Mouse (Mus musculus) 3134 (cell line): Measurements from ENCODE around the gene Bmp6.

Source experiments
- DNase-seq: peaks from one replicate; pipeline ENCODE4 v3.0.0-alpha.2; 2011; ENCODE audit warnings: low spot score; ENCODE audit not compliant: insufficient read length; ENCODE audit errors: extremely low read depth

Bmp6 gene

DNA sequence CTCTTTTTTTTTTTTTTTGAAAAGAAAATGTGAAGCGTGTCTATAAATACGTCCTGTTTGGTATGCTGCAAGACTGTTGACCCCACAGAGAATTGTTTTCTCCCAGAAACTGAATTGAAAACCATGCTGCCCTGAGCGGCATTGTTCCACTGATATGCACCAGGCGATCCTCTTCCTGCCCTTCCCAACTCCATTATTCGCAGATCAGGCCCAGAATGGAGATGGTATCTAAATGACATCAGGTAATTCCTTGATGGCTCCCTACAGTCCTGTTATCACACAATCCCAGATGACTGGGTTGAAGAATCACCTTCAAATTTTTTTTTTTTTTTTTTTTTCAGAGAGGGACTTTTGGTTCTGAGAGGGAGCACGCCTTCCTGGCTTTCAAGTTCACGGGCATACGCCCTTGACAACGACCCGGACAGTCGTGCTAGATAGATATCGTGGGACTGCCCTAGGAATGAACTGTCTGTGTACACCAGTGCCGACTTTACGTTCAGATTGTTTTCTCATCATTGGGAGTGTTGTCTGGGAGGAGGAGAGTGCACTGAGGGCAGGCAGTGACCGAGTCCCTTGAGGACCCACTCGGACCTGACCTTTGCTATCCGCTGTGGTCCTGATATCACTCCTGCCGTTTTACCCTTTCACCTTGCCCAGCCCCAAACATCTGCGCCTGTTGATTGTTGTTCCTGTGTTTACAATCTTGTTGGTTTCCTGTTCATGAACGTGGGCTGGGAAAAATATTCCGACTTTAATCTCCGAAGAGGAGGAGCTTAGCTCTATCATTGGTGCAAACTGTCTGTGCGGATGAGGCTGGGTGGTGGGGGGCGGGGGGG, 8.7 kb downstream of the Bmp6 start:
- no peak for DNase-seq

DNA sequence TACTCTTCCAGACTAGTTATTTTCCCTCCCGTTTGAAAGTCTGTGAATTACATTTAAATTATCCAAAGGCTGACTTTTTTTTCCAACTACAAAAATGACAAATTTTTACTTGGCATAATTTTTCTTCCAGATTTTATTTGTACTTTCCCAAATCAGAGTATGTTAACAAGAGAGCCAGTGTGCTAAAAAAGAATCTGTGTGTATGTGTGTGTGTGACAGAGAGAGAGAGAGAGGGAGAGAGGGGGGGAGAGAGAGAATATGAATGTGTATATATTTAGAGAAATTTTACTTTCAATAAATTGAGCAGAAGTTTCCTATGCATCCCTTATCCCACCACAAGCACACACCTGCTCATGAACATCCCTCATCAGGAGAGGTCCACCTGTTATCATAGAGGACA, 9.4 kb downstream of the Bmp6 start:
- no peak for DNase-seq

DNA sequence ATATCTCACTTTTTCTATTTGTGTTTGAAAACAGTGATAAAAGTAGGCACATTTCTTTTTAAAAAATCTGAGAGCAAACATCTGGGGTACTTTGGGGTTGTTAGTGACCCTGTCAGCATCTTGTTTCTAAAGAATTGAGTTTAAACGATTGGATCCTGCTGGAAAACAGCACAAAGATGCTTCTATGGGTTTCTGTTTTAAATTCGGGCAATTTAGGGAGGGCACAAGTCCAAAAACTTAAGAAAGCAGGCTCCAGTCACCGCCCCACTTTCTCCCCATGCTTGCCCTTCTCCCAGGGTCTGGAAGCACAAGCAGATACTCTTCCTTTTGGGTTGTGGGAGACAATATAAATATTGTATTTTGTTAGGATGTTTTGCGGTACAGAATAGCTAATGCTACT, 14.1 kb downstream of the Bmp6 start:
- no peak for DNase-seq

DNA sequence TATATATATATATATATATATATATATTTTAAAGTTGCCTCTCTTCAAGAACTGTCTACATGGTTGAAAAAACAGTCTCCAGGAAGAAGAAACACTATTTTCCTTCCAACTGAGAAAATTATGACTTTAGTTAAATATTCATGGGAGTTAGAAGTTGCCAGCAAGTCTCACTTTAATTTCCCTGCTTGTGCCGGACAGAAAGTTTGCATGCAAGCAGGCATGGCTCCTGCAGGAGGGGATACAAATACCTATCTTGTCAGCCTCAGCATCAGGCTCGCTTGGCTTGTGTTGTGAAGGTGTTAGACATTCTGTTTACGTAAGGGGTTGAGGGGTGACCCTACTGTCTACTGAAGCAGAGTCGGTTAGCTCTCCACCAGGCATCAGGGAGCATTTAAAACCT, 17.8 kb downstream of the Bmp6 start:
- no peak for DNase-seq

DNA sequence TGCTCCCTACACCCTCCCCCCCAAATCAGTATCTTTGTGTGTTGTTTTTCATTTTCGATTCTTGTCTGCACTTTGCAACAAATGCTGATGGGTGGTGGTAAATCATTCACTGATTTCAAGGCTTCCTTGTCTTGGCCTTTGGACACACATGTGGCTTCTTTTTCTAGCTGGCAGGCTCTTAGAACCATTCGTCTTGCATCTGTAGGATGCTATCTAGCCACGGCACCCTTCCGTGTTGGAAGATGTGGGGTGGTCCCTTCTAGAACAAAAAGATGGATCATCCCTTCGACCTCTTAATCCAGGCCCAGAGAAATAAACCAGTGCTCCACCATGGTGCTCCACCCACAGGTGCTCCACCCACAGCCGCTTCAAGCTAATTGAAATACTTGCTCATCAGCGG, 19.0 kb downstream of the Bmp6 start:
- DNase-seq, result no peak

DNA sequence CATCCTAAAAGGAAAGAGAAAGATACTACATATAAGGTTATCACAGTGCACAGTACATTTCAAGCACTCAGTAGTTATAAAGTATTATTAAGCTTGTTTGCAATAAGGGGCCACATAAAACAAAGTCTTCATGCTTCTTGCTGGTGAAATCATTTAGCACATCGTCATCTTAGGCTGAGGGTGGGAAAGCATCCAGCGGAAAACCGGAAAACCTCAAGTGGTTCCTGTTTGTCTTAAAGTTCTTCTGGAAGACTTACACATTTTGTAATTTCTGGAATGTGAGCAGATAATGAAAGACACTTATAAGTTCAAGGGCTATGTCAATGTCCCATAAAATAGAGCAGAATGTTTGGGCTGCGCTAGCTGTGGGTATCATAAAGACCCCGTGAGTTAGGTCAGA, 24.7 kb downstream of the Bmp6 start:
- no peak for DNase-seq

DNA sequence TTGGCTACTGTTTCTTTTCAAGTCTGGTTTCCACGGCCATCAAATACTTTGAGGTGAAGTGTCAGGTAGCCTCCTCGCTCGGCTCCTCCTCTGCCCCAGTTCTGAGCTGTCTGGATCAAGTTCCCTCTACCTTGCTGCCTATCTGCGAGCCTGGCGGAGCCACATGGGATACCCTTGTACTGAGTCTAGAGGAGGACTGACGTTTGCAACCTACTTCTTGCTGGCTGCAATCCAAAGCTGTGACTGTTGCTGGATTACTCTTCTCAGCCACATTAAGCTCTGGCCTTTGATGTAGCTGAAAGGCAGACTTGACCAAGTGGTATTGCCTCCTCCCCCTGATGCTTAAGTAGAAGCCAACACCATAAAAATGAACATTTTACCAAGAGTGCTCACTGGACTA, 31.2 kb downstream of the Bmp6 start:
- no peak for DNase-seq

DNA sequence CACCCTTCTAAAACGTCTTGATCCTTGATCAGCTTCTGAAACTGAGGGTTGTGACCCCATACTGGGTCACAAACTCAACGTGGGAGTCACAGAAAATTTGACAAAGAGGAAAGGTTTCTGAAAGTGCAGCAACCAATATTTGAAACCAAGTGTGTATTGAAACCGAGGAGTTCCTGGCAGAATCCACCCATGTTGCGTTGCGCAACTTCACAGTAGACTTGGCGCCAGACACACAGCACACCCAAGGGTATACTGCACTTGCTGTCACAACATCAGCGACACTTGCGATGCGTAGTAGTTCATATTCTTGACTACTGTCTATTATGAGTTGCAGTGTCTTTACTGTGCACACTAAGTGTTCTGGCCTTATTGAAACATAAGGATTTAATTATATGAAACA, 32.4 kb downstream of the Bmp6 start:
- DNase-seq, result no peak

DNA sequence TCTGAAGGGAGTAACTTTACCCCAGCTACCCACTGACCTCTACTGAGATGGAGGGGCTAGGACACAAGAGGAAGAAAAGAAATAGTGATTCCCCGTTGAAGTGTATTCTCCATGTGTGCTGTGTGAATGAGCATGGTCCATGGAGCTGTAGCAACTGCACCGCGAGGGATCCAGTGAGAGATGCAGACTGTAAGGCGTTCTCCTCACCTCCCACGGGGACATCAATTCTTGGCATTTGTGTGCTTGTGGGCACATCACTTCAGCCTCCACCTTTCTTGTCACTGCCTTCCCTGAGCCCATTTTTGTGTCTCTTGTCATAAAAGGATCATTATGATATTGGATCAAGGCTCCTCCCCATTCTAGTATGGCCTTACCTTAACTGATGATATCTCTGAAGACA, 34.9 kb downstream of the Bmp6 start:
- no peak for DNase-seq

DNA sequence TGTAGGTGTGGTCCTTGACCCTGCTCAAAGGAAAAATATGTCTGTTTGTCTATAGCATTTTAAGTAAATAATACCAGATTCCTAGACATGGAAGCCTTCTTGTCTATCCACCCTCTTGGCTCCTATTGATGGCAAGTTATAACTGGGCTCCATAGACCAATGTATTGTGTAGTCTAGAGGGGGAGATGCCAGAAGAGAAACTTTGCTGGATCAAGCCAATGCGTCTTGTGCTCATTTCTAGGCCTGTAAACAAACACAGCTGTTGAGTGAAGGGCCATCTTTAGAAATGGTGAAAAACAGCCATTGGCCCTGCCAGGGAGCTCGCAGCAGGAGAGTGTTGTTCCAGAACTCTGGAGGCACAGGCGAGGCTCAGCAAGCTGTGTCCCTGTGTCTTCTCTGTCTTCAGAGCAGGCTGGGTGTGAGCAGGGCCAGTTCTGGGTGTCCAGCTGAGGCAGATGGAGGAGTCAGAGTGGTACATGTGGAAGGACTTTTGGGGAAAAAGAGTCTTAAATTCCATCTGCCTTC, 41.2 kb downstream of the Bmp6 start:
- DNase-seq, result no peak

DNA sequence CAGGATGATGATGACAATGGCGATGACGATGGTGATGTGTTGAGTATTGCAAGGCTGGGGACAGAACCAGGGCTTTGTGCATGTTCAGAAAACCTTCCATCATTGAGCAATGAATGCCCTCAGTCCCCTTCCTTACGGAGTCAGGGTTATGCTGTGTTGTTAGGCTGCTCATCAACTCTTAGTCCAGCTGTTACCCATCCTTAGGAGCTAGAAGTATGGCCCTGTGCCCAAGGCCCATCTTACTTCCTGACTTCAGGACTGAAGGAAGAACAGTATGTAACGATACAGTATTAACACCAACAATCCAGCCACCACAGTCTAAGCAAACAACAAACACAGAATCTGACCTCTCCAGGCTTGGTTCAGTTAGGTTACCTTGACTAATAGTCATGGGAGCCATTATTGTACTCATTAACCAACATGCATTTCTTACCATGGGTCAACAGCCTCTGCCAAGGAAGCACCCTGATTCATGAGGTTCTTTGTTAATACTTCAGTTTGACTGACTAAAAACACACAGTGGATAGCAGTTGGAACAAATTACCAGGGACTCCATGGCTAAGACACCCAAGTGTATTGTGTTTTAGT, 42.6 kb downstream of the Bmp6 start:
- DNase-seq, result no peak

DNA sequence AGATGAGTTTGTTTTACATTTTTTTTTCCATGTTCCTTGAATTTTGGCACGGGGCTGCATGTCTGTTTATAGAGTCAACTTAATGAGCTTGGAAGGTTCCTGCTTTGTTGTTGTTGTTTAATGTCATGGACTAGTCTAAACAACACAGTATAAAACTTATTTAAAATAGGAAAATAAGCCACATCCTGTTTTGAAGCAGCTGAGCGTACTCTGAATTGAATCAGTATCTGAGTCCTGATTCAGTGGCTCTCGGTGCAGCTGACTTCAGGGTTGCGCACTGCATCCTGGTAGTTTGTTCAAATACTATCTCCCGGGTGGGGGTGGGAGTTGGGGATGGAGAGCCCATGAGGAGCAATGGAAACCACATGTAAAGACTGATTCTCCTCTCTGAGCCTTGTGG, 48.5 kb downstream of the Bmp6 start:
- DNase-seq, result no peak

DNA sequence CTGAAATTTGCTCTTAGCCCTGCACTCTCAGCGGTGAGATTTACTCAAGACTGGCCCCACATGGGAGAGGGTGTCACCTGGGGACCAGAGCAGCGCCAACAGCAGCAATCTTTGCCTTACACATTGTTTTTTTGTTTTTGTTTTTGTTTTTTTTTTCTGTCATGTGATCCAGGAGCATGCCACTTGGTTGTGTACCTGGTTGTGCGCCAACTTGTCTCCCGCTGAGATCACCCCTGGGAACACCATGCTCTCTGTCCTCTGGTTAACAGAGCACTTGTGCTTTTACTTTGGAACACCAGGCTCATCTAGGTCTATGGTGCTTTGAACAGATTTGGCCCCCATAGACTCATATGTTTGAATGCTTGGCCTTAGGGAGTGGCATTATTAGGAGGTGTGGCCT, 50.1 kb downstream of the Bmp6 start:
- DNase-seq, result no peak

DNA sequence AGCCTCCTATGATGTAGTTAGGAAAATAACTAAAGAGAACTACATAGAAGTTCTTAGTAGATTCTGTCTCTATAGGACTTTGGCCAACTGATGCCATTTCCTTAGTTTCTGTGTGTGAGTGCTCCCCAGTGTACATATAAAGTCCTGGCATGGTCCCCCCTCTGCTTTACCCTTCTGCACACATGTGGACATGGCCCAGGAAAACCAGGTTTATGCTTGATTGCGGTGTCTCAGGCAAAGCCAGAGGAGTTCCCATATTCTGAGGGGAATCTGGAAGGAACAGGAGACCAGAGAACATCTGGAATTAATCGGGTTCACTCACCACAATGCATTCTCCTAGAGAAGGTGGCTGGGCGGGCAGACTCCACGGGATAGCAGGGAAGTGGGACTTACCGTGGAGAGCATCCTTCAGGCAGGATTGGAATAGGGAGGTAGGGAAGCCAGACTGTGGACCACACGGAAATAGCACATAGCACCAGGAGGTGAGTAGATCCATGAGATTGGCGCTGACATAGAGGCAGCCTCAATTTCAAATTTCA, 52.2 kb downstream of the Bmp6 start:
- no peak for DNase-seq

DNA sequence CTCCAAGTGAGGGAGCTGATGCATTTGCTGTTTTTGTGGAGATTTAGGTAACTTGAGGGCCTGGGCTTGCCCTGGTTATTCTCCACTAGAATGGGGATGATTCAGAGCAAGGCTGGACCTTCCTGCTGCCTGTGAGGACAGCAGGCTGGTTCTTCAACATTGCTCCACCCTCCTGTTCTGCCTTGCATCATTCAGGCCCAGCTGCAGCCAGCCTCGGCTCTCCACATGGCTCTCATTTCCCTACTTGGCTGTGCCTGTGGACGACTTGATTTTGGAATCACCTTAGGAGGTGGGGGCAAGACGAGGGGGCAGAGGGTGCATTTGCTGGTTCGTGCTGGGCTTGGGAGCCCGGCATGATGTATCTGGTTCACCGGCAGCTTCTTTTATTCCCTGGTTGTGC, 53.8 kb downstream of the Bmp6 start:
- DNase-seq, result no peak

DNA sequence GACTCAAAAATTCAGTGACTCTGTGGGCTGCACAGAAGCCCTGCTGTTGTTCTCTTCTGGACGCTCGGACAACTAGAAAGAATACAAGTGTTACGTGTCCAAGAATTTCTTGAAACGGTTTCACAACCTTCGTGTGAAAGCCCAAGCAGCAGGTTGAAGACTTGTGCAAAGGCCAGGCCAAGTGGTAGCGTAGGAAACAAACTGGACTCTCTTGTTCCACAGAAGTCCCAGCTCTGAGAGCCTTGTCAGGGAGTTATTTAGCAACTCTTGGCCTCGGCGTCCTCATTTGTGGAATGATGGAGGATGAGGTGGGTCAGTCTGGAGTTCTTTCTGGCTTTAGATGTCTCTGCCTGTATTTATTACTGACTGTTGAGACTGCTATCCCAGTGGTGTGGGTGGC, 55.8 kb downstream of the Bmp6 start:
- no peak for DNase-seq

DNA sequence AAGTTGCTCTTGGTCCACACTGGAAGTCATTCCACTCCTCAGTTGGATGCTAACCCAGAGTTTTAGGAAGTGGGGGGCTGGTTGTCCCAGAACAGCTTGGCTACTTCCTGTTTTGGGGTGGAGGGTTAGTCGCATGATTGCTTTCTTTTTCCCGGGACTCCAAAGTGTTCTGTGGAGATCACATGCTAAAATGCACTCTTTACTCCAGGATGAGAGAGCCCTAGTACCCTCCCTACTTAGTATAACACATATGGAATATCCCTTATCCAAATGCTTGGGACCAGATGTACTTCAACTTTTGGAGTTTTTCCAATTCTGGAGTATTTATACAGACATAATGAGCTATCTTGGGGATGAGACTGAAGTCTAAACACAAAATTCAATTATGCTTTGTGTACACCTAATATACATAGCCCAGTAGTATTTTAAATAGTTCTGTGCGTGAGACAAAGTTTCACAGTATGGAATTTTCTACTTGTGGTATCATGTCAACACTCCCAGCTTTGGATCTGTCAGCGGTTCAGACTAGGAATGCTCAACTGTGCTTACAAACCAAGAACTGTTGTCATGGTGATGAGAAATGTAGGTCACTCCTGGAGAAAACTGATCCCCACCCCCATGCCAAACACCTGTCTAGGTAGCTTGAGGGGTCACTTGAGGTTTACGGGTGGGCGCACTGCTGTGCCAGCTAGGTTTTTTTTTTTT, 62.9 kb downstream of the Bmp6 start:
- no peak for DNase-seq

DNA sequence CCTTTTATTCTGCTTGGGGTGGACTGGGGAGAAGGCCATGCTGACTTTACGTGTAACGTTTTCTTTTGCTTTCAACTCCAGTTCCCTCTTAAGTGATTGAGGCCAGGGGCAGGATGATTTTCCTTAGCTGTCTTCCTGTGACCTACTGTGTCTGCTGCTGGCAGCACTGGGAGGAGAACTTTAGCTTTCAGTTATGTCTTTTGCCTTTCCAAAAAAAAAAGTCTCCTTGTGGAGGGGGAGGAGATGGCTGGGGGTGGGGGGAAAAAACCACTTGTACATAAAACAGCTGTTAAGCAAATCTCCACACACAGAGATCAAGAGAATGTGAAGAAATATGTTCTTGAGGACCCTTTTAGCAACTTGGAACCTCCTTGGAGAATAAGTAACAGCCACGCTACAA, 63.7 kb downstream of the Bmp6 start:
- DNase-seq, result no peak

DNA sequence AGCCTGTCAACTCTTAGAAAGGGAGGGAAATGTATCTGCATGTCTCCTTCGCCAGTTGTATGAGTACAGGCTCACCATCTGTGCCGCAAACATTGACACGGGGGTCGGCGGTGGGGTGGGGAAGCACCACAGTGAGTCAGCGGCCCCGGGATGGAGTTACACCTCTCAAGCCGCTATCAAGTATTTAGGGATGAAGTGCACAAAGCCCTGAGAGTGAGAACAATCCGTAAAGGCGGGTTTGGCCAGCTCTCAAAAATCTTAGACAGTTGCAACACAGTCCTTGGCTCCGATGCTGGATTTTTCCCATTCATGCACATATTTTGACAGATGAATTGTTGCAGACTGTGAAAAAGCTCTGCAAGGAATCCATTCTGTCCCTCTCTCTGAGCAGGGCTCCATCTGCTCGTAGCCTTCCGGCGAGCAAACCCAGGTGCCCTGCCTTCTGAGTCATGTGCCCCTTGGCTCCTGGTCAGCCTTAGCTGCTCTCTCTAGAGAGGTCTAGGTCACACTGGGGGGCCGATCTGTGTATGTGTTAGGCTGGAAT, 65.5 kb downstream of the Bmp6 start:
- DNase-seq, result peak; percentile 77

DNA sequence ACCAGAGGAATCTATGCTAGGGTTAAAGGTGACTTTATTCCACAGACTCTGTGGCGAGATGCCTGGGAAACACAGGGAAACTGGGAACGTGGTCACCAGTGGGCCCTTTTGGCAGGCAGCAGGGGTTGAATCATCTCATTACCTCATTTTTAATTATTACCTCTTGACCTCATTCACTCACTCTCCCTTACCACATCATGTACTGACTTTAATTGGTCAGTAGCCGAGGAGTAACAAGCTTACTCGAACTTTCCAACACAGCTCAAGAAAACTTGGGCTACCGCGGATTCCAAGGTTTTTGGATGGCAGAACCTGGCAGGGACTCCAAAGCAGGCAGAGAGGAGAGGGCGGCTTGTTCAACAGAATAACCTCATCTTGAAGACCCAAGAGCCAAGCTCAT, 74.9 kb downstream of the Bmp6 start:
- DNase-seq, result no peak

DNA sequence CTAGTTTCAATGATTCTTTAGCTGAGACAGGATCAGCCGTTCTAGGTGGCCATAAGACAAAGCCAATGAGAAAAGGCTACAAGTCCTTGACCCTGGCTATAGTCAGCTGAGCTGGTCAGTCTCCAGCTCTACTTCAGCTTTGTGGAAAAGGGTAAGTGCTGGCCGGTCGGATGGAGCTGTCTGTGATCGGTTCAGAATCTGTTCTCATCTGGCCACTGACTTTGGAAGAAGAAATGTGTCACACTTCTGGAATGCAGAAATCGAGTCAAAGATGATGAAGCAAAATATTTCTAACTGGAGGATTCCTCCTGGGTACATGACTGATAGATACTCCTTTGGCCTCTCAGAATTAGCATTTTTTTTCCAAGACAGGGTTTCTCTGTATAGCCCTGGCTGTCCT, 77.6 kb downstream of the Bmp6 start:
- peak; percentile 46 for DNase-seq
